Mouse (Mus musculus) cerebellum, adult 2 months (tissue): ENCODE measurements at regions not wholly inside any gene's neighbourhood (a gene's known extent, or its start where the extent isn't known, plus 50 kb on each side); places are given as distances from the start of the nearest gene placed in this dataset.

ENCODE experiments used
- CTCF ChIP-seq: fragments of 200-500 bp; IDR thresholded peaks from 2 replicates; pipeline ENCODE4 v1.5.1; 2011; ENCODE audit warnings: low read depth, mild to moderate bottlenecking, control low read depth, low read length, moderate library complexity, borderline replicate concordance; ENCODE audit not compliant: insufficient read depth
- POLR2A ChIP-seq: fragments of 200-500 bp; IDR thresholded peaks from 2 replicates; pipeline ENCODE4 v1.6.1; 2011; ENCODE audit warnings: low read length, control low read depth, borderline replicate concordance; ENCODE audit not compliant: insufficient read depth

- TF ChIP-seq POLR2A (no peak), CTCF (no peak)
Observed at GRCm38 (mm10) chr4:71506911-71507310, 250.9 kb downstream of the Gm11232 start.
